In the genomic region with DNA sequence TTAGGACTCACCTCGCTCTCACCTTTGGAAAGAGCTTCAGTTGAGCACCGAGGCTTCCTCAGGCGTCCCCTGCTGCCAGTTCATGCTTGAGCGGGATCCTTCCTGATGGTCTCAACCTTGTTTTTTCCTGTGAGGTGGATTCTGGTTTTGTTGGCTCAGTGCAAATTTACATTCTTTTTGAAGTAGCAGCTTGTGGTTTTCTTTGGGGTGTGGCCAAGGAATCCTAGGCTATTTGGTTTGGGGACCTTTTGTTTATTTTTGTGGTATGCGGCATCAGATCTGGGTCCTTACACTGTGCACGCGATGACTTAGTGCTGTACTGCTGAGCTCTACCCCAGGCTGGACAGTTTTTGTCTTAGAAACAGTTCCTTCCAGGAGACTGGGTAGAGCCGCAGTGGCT, we compare ENCODE assay signal across 32 mouse cellular contexts. TPM values are rescaled to one million over a fixed set of nuclear protein-coding genes. Genes with fewer than 3 reads are reported as not detected.
DNase-seq lines count a peak whose midpoint lies in the region; ATAC-seq and TF ChIP-seq lines count a peak whose summit lies in the region.
"Had no signal": no experiment of that assay in that cellular context is flagged by ENCODE, and none has a peak within 500 bp of the region (broad histone marks: within the 10 kb centered on the region; RNA-seq: fewer than 3 reads in every experiment).

No protein-coding gene starts in this region.

- no peaks in the 10 kb centered on the region for H3K27me3 ChIP-seq in lung, embryonic 14.5 days (ENCODE audit: insufficient read depth, low read length)
- no peaks in the 10 kb centered on the region for H3K27me3 ChIP-seq in lung, postnatal 0 days (replicated peaks; ENCODE audit: insufficient read depth, low read length)
- H3K27me3 ChIP-seq: embryonic facial prominence, embryonic 13.5 days; heart, embryonic 12.5 days; hindbrain, embryonic 13.5 days; limb, embryonic 13.5 days; neural tube, embryonic 15.5 days; stomach, embryonic 15.5 days had no signal

- H3K36me3 ChIP-seq in lung, embryonic 14.5 days (ENCODE audit: insufficient read depth): peaks cover 30% of the 10 kb centered on the region; the same call in 1 of the 2 replicates
- H3K36me3 ChIP-seq in lung, postnatal 0 days (ENCODE audit: insufficient read depth, low read length): 0 out of 2 replicates have a peak, but pooled peaks cover 5% of the 10 kb centered on the region
- H3K36me3 ChIP-seq: stomach, embryonic 15.5 days had no signal

- no peaks in the 10 kb centered on the region for H3K9me3 ChIP-seq in lung, embryonic 14.5 days (ENCODE audit: low read depth, low read length)
- no peaks in the 10 kb centered on the region for H3K9me3 ChIP-seq in lung, postnatal 0 days (ENCODE audit: low read length)
- H3K9me3 ChIP-seq: embryonic facial prominence, embryonic 13.5 days; heart, embryonic 12.5 days; hindbrain, embryonic 13.5 days; limb, embryonic 13.5 days; neural tube, embryonic 15.5 days; stomach, embryonic 15.5 days had no signal

- no peaks in the 10 kb centered on the region for H3K4me1 ChIP-seq in lung, embryonic 14.5 days (ENCODE audit: insufficient read depth)
- no peaks in the 10 kb centered on the region for H3K4me1 ChIP-seq in lung, postnatal 0 days (ENCODE audit: insufficient read depth, low read depth, low read length)
- H3K4me1 ChIP-seq: heart, embryonic 12.5 days; neural tube, embryonic 15.5 days; stomach, embryonic 15.5 days had no signal

- H3K4me2 ChIP-seq in lung, embryonic 14.5 days: no peak overlapping the region
- H3K4me2 ChIP-seq in lung, postnatal 0 days (replicated peaks; ENCODE audit: low read depth, low read length): no peak overlapping the region
- H3K4me2 ChIP-seq: embryonic facial prominence, embryonic 13.5 days; heart, embryonic 12.5 days; hindbrain, embryonic 13.5 days; limb, embryonic 13.5 days; liver, embryonic 11.5 days; neural tube, embryonic 15.5 days; stomach, embryonic 15.5 days had no signal

- TF ChIP-seq EP300 in lung, postnatal 0 days (IDR thresholded peaks at IDR 0.05): peak; percentile 50

- H3K9ac ChIP-seq in lung, embryonic 14.5 days: no peak overlapping the region
- no peak overlapping the region for H3K9ac ChIP-seq in lung, postnatal 0 days (replicated peaks; ENCODE audit: low read depth)
- H3K9ac ChIP-seq: embryonic facial prominence, embryonic 13.5 days; heart, embryonic 12.5 days; hindbrain, embryonic 13.5 days; limb, embryonic 13.5 days; neural tube, embryonic 15.5 days; stomach, embryonic 15.5 days had no signal

- ATAC-seq in lung, embryonic 14.5 days (ENCODE audit: insufficient read depth): no peak
- ATAC-seq in lung, postnatal 0 days: peak; percentile 68
- ATAC-seq: forebrain, embryonic 16.5 days; intestine, embryonic 16.5 days had no signal

- H3K27ac ChIP-seq in lung, embryonic 14.5 days (ENCODE audit: low read depth): no peak overlapping the region
- H3K27ac ChIP-seq in lung, postnatal 0 days (ENCODE audit: low read length): no peak overlapping the region
- H3K27ac ChIP-seq: embryonic facial prominence, embryonic 13.5 days; hindbrain, embryonic 13.5 days; kidney, postnatal 0 days; limb, embryonic 13.5 days; macrophage; neural tube, embryonic 15.5 days; stomach, embryonic 15.5 days had no signal

- DNase-seq in lung, embryonic 14.5 days: peak; percentile 18
- no peak for DNase-seq in lung, postnatal 14 days
- DNase-seq in CD4-positive helper T cell, adult 2 months (ENCODE audit: low read depth, low spot score): peak; percentile 15
- peak; percentile 59 for DNase-seq in lung, postnatal 0 days (ENCODE audit: low spot score)
- DNase-seq in thymus, postnatal 10 days (ENCODE audit: low spot score in 2 of 2): no peak
- no peak for DNase-seq in urinary bladder, postnatal 25 days (ENCODE audit: low spot score)
- no peak for DNase-seq in B cell, adult 2 months
- DNase-seq: adrenal gland, postnatal 25 days; cerebellum, adult 11-12 months; cerebellum, adult 9-11 months; embryo, embryonic 11 days; heart, adult 18-20 months; heart, postnatal 4 days; kidney, adult 8-10 months; kidney, postnatal 4 days; midbrain, embryonic 14.5 days; right cerebral cortex, postnatal 25 days; thymus, postnatal 25 days had no signal

- TF ChIP-seq CTCF in lung, embryonic 14.5 days (IDR thresholded peaks at IDR 0.05; ENCODE audit: low read depth): no peak
- no peak for TF ChIP-seq CTCF in lung, postnatal 0 days (IDR thresholded peaks at IDR 0.05)

- no peak overlapping the region for H3K4me3 ChIP-seq in lung, embryonic 14.5 days (ENCODE audit: low read depth, low read length)
- H3K4me3 ChIP-seq in lung, postnatal 0 days (ENCODE audit: low read depth, low read length): no peak overlapping the region
- H3K4me3 ChIP-seq: embryonic facial prominence, embryonic 13.5 days; erythroblast, embryonic 14.5 days; heart, embryonic 12.5 days; hindbrain, embryonic 13.5 days; limb, embryonic 13.5 days; neural tube, embryonic 15.5 days; stomach, embryonic 15.5 days had no signal

- WGBS in lung, embryonic 14.5 days: 75% methylated on average over 8 of the region's 8 CpGs
- 48% methylated on average over 8 of the region's 8 CpGs for WGBS in lung, postnatal 0 days

RNA-seq across cellular contexts. Expression of a gene that starts 10.3 kb away (rescaled TPM):
- 23.4 and 25.3 TPM in 2 replicates for polyA plus RNA-seq in lung, embryonic 14.5 days (2014; fragmentation: Nextera tagmentation; extraction: Ambion mirVana)
- polyA plus RNA-seq in lung, postnatal 0 days (2015; fragmentation: Nextera tagmentation; extraction: Ambion mirVana): 18.7 and 18.9 TPM in 2 replicates

RNA-seq across cellular contexts. Expression of a gene that starts 23.6 kb away (rescaled TPM):
- not detected in 2 replicates for polyA plus RNA-seq in lung, embryonic 14.5 days (2014; fragmentation: Nextera tagmentation; extraction: Ambion mirVana)
- polyA plus RNA-seq in lung, postnatal 0 days (2015; fragmentation: Nextera tagmentation; extraction: Ambion mirVana): 0.14 TPM in 1 of 2 replicates, not detected in the other
- polyA plus RNA-seq: erythroblast, embryonic 14.5 days; heart, embryonic 12.5 days; heart, postnatal 0 days; kidney, postnatal 0 days; limb, embryonic 13.5 days; liver, embryonic 11.5 days; liver, embryonic 16.5 days; macrophage had no signal

RNA-seq across cellular contexts. Expression of a gene that starts 38.4 kb away (rescaled TPM):
- 4.7 and 5.6 TPM in 2 replicates for polyA plus RNA-seq in lung, embryonic 14.5 days (2014; fragmentation: Nextera tagmentation; extraction: Ambion mirVana)
- 2.0 and 2.4 TPM in 2 replicates for polyA plus RNA-seq in lung, postnatal 0 days (2015; fragmentation: Nextera tagmentation; extraction: Ambion mirVana)

RNA-seq across cellular contexts. Expression of a gene that starts 38.4 kb away (rescaled TPM):
- 30.9 and 31.1 TPM in 2 replicates for polyA plus RNA-seq in lung, embryonic 14.5 days (2014; fragmentation: Nextera tagmentation; extraction: Ambion mirVana)
- polyA plus RNA-seq in lung, postnatal 0 days (2015; fragmentation: Nextera tagmentation; extraction: Ambion mirVana): 35.3 and 36.1 TPM in 2 replicates

RNA-seq across cellular contexts. Expression of a gene that starts 38.4 kb away (rescaled TPM):
- 548 and 630 TPM in 2 replicates for polyA plus RNA-seq in lung, embryonic 14.5 days (2014; fragmentation: Nextera tagmentation; extraction: Ambion mirVana)
- 334 and 385 TPM in 2 replicates for polyA plus RNA-seq in lung, postnatal 0 days (2015; fragmentation: Nextera tagmentation; extraction: Ambion mirVana)

Comparison
In these comparisons a context has a peak if more than half of its experiments do, and no peak if none do; other contexts are left out.
1. DNase-seq: peak in lung, embryonic 14.5 days (single experiment), CD4-positive helper T cell, adult 2 months (single experiment) and lung, postnatal 0 days (single experiment); none in lung, postnatal 14 days (single experiment), thymus, postnatal 10 days (0 of 2), urinary bladder, postnatal 25 days (single experiment) and B cell, adult 2 months (0 of 2).